Mouse (Mus musculus): ENCODE results near the gene Ppm1l. TPM values are rescaled to one million over a fixed set of nuclear protein-coding genes. Genes with fewer than 3 reads are reported as not detected.

Ppm1l gene
- total and polyA plus RNA-seq, 3 experiments: not detected

GRCm38 (mm10) chr3:69607468-69607867 lies 290.8 kb downstream of the Ppm1l start:
- H3K4me3 ChIP-seq (ENCODE audit: control insufficient read depth in 1 of 2, insufficient read depth in 1 of 2, low read depth in 2 of 2, low read length in 2 of 2): no peak overlapping the region
- no peak overlapping the region for H3K27ac ChIP-seq (ENCODE audit: control insufficient read depth, low read depth, low read length)
- TF ChIP-seq ZC3H11A (IDR thresholded peaks at IDR 0.05; ENCODE audit: low read depth, low read length): no peak
- no peak for TF ChIP-seq MAFK (IDR thresholded peaks at IDR 0.05; ENCODE audit: borderline replicate concordance, low read depth, low read length)
- TF ChIP-seq CHD2 (IDR thresholded peaks at IDR 0.05; ENCODE audit: low read length): no peak
- TF ChIP-seq NELFE (IDR thresholded peaks at IDR 0.05; ENCODE audit: low read depth, low read length): no peak
- no peak for TF ChIP-seq ETS1 (IDR thresholded peaks at IDR 0.05; ENCODE audit: low read depth, low read length)
- no peak for TF ChIP-seq MAX (IDR thresholded peaks at IDR 0.05; ENCODE audit: low read length)
- no peak for TF ChIP-seq EP300 (IDR thresholded peaks at IDR 0.05; ENCODE audit: low read depth in 1 of 2, low read length in 2 of 2)
- no peak for TF ChIP-seq SIN3A (IDR thresholded peaks at IDR 0.05; ENCODE audit: low read length)
- no peak for TF ChIP-seq RCOR1 (IDR thresholded peaks at IDR 0.05; ENCODE audit: low read depth, low read length)
- no peak for TF ChIP-seq SMC3 (IDR thresholded peaks at IDR 0.05; ENCODE audit: low read depth, low read length)
- TF ChIP-seq POLR2A (IDR thresholded peaks at IDR 0.05; ENCODE audit: control insufficient read depth in 1 of 2, insufficient read depth in 1 of 2, low read depth in 1 of 2, low read length in 2 of 2, poor library complexity in 1 of 2): no peak
- TF ChIP-seq USF2 (IDR thresholded peaks at IDR 0.05; ENCODE audit: borderline replicate concordance in 1 of 2, insufficient read depth in 1 of 2, low read depth in 1 of 2, low read length in 2 of 2): no peak
- no peak for TF ChIP-seq ZNF384 (IDR thresholded peaks at IDR 0.05; ENCODE audit: low read depth, low read length)
- TF ChIP-seq E2F4 (IDR thresholded peaks at IDR 0.05; ENCODE audit: borderline replicate concordance, low read depth, low read length): no peak
- H3K4me1 ChIP-seq (ENCODE audit: control insufficient read depth in 1 of 2, insufficient read depth in 2 of 2, low read length in 2 of 2): no peaks in the 10 kb centered on the region
- H3K36me3 ChIP-seq (ENCODE audit: control insufficient read depth in 1 of 2, insufficient read depth in 2 of 2, low read length in 2 of 2): no peaks in the 10 kb centered on the region
- no peak overlapping the region for H3K9ac ChIP-seq (ENCODE audit: control insufficient read depth, low read depth, low read length, poor library complexity, severe bottlenecking)
- H3K9me3 ChIP-seq (replicated peaks; ENCODE audit: insufficient read depth, low read length): no peaks in the 10 kb centered on the region
- no peaks in the 10 kb centered on the region for H3K27me3 ChIP-seq (ENCODE audit: control insufficient read depth in 1 of 2, insufficient read depth in 2 of 2, low read length in 2 of 2)
- no peak for DNase-seq (ENCODE audit: low read depth, low spot score)
- no peaks in the 10 kb centered on the region for H3K79me2 ChIP-seq (ENCODE audit: control insufficient read depth, insufficient read depth, low read length, poor library complexity)

GRCm38 (mm10) chr3:69607909-69608308 lies 291.2 kb downstream of the Ppm1l start:
- H3K27me3 ChIP-seq (ENCODE audit: control insufficient read depth in 1 of 2, insufficient read depth in 2 of 2, low read length in 2 of 2): no peaks in the 10 kb centered on the region
- no peaks in the 10 kb centered on the region for H3K36me3 ChIP-seq (ENCODE audit: control insufficient read depth in 1 of 2, insufficient read depth in 2 of 2, low read length in 2 of 2)
- H3K9ac ChIP-seq (ENCODE audit: control insufficient read depth, low read depth, low read length, poor library complexity, severe bottlenecking): no peak overlapping the region
- no peak overlapping the region for H3K27ac ChIP-seq (ENCODE audit: control insufficient read depth, low read depth, low read length)
- no peaks in the 10 kb centered on the region for H3K79me2 ChIP-seq (ENCODE audit: control insufficient read depth, insufficient read depth, low read length, poor library complexity)
- DNase-seq (ENCODE audit: low read depth, low spot score): no peak
- no peaks in the 10 kb centered on the region for H3K4me1 ChIP-seq (ENCODE audit: control insufficient read depth in 1 of 2, insufficient read depth in 2 of 2, low read length in 2 of 2)
- H3K4me3 ChIP-seq (ENCODE audit: control insufficient read depth in 1 of 2, insufficient read depth in 1 of 2, low read depth in 2 of 2, low read length in 2 of 2): no peak overlapping the region
- no peak for TF ChIP-seq EP300 (IDR thresholded peaks at IDR 0.05; ENCODE audit: low read depth in 1 of 2, low read length in 2 of 2)
- no peak for TF ChIP-seq USF1 (IDR thresholded peaks at IDR 0.05; ENCODE audit: low read depth, low read length)
- TF ChIP-seq CTCF (IDR thresholded peaks at IDR 0.05 in 2 of 3, conservative IDR thresholded peaks at IDR 0.05 in 1 of 3; ENCODE audit: control insufficient read depth in 1 of 3, insufficient read depth in 1 of 3, low read depth in 2 of 3, low read length in 3 of 3, poor library complexity in 1 of 3, severe bottlenecking in 1 of 3): no peak
- TF ChIP-seq TCF12 (IDR thresholded peaks at IDR 0.05; ENCODE audit: low read depth, low read length): no peak
- no peak for TF ChIP-seq SIN3A (IDR thresholded peaks at IDR 0.05; ENCODE audit: low read length)
- TF ChIP-seq USF2 (IDR thresholded peaks at IDR 0.05; ENCODE audit: borderline replicate concordance in 1 of 2, insufficient read depth in 1 of 2, low read depth in 1 of 2, low read length in 2 of 2): no peak
- TF ChIP-seq E2F4 (IDR thresholded peaks at IDR 0.05; ENCODE audit: borderline replicate concordance, low read depth, low read length): no peak
- no peak for TF ChIP-seq NRF1 (IDR thresholded peaks at IDR 0.05; ENCODE audit: insufficient read depth, low read depth, low read length, poor library complexity, severe bottlenecking)
- no peak for TF ChIP-seq MAX (IDR thresholded peaks at IDR 0.05; ENCODE audit: low read length)
- no peak for TF ChIP-seq NELFE (IDR thresholded peaks at IDR 0.05; ENCODE audit: low read depth, low read length)
- TF ChIP-seq RCOR1 (IDR thresholded peaks at IDR 0.05; ENCODE audit: low read depth, low read length): no peak
- no peak for TF ChIP-seq MAFK (IDR thresholded peaks at IDR 0.05; ENCODE audit: borderline replicate concordance, low read depth, low read length)
- TF ChIP-seq MXI1 (IDR thresholded peaks at IDR 0.05; ENCODE audit: low read depth, low read length): no peak
- no peak for TF ChIP-seq CHD2 (IDR thresholded peaks at IDR 0.05; ENCODE audit: low read length)
- TF ChIP-seq JUND (IDR thresholded peaks at IDR 0.05; ENCODE audit: low read depth, low read length): no peak
- no peak for TF ChIP-seq GABPA (IDR thresholded peaks at IDR 0.05; ENCODE audit: low read depth, low read length)
- no peaks in the 10 kb centered on the region for H3K9me3 ChIP-seq (replicated peaks; ENCODE audit: insufficient read depth, low read length)
